Mouse (Mus musculus): ENCODE data around the gene Mettl3. TPM values are rescaled to one million over a fixed set of nuclear protein-coding genes. Genes with fewer than 3 reads are reported as not detected.
A peak's percentile ranks its signal among the peaks of the same experiment; 100 is the strongest.

Mettl3 gene
- 48.2 and 52.2 TPM in 2 replicates for polyA plus RNA-seq (2014; fragmentation: Nextera tagmentation; extraction: Ambion mirVana)

GRCm38 (mm10) chr14:52304644-52305271 lies at the start of gene Mettl3:
TSS of gene Mettl3 (minus strand) at chr14:52305128.
- H3K4me2 ChIP-seq = peak within 1 kb of the TSS; percentile 58
- H3K4me3 ChIP-seq (ENCODE audit: low read depth, low read length) = peak within 1 kb of the TSS; percentile 72
- ATAC-seq (ENCODE audit: low FRiP score) (peak; percentile 95), DNase-seq (ENCODE audit: low spot score, missing footprints) (peak; percentile 98)
- peaks cover 4% of the 10 kb centered on the region; the same call in 1 of the 2 replicates for H3K4me1 ChIP-seq (ENCODE audit: control insufficient read depth, insufficient read depth, low read length)
- under 1% methylated on average over 46 of the region's 46 CpGs for WGBS
- peaks cover 2% of the 10 kb centered on the region for H3K36me3 ChIP-seq (ENCODE audit: control insufficient read depth, insufficient read depth, low read length)
- H3K9me3 ChIP-seq (ENCODE audit: control insufficient read depth, low read length) = no peaks in the 10 kb centered on the region
- H3K27me3 ChIP-seq (ENCODE audit: control insufficient read depth, insufficient read depth, low read length) = no peaks in the 10 kb centered on the region
- peak within 1 kb of the TSS; percentile 82 for H3K9ac ChIP-seq (ENCODE audit: low read length)
- H3K27ac ChIP-seq (ENCODE audit: low read depth, low read length) = peak within 1 kb of the TSS; percentile 84

- Histone ChIP-seq H3K27me3 (ENCODE audit: control insufficient read depth, insufficient read depth, low read length) (no peaks in the 10 kb centered on the region), H3K36me3 (ENCODE audit: control insufficient read depth, insufficient read depth, low read length) (no peaks in the 10 kb centered on the region), H3K9ac (ENCODE audit: low read length) (no peak overlapping the region), H3K4me2 (no peak overlapping the region), H3K4me1 (ENCODE audit: control insufficient read depth, insufficient read depth, low read length) (no peaks in the 10 kb centered on the region), H3K27ac (ENCODE audit: low read depth, low read length) (no peak overlapping the region), H3K9me3 (ENCODE audit: control insufficient read depth, low read length) (no peaks in the 10 kb centered on the region; the same call in 1 of the 2 replicates), H3K4me3 (ENCODE audit: low read depth, low read length) (no peak overlapping the region)
- ATAC-seq (ENCODE audit: low FRiP score) (no peak), DNase-seq (ENCODE audit: low spot score, missing footprints) (no peak)
- WGBS = 79% methylated on average over 6 of the region's 6 CpGs
Observed at GRCm38 (mm10) chr14:52339512-52339852, 34.6 kb upstream of the Mettl3 start.

- no peak overlapping the region for H3K4me3 ChIP-seq (ENCODE audit: low read depth, low read length)
- no peaks in the 10 kb centered on the region for H3K36me3 ChIP-seq (ENCODE audit: control insufficient read depth, insufficient read depth, low read length)
- DNase-seq (ENCODE audit: low spot score, missing footprints) (peak; percentile 96), ATAC-seq (ENCODE audit: low FRiP score) (peak; percentile 53)
- H3K9me3 ChIP-seq (ENCODE audit: control insufficient read depth, low read length) = no peaks in the 10 kb centered on the region
- peak overlapping the region; percentile 34; the same call in 1 of the 2 replicates for H3K4me2 ChIP-seq
- H3K27ac ChIP-seq (ENCODE audit: low read depth, low read length) = no peak overlapping the region
- peak overlapping the region; percentile 7; the same call in 1 of the 2 replicates for H3K9ac ChIP-seq (ENCODE audit: low read length)
- H3K27me3 ChIP-seq (ENCODE audit: control insufficient read depth, insufficient read depth, low read length) = no peaks in the 10 kb centered on the region
- H3K4me1 ChIP-seq (ENCODE audit: control insufficient read depth, insufficient read depth, low read length) = no peaks in the 10 kb centered on the region
- WGBS = 31% methylated on average over 21 of the region's 21 CpGs
Observed at GRCm38 (mm10) chr14:52338751-52339511, 34.0 kb upstream of the Mettl3 start.

- H3K4me2 ChIP-seq = no peak overlapping the region
- peaks cover 27% of the 10 kb centered on the region for H3K4me1 ChIP-seq (ENCODE audit: control insufficient read depth, insufficient read depth, low read length)
- peak overlapping the region; percentile 62 for H3K27ac ChIP-seq (ENCODE audit: low read depth, low read length)
- H3K36me3 ChIP-seq (ENCODE audit: control insufficient read depth, insufficient read depth, low read length) = no peaks in the 10 kb centered on the region
- no peaks in the 10 kb centered on the region for H3K9me3 ChIP-seq (ENCODE audit: control insufficient read depth, low read length)
- H3K4me3 ChIP-seq (ENCODE audit: low read depth, low read length) = no peak overlapping the region
- no peak overlapping the region for H3K9ac ChIP-seq (ENCODE audit: low read length)
- DNase-seq (ENCODE audit: low spot score, missing footprints) = peak; percentile 87
- ATAC-seq (ENCODE audit: low FRiP score) = no peak
- H3K27me3 ChIP-seq (ENCODE audit: control insufficient read depth, insufficient read depth, low read length) = no peaks in the 10 kb centered on the region
- WGBS = 22% methylated on average over 3 of the region's 3 CpGs
Observed at GRCm38 (mm10) chr14:52332171-52332570, 27.2 kb upstream of the Mettl3 start.

- peak overlapping the region; percentile 22; the same call in 1 of the 2 replicates for H3K4me2 ChIP-seq
- 8% methylated on average over 4 of the region's 4 CpGs for WGBS
Observed at GRCm38 (mm10) chr14:52331069-52331750, 26.3 kb upstream of the Mettl3 start.

GRCm38 (mm10) chr14:52327910-52328812 lies 23.2 kb upstream of the Mettl3 start, which contains the start of gene Sall2:
TSS of gene Sall2 (minus strand) at chr14:52328762.
- peaks cover 41% of the 10 kb centered on the region for H3K4me1 ChIP-seq (ENCODE audit: control insufficient read depth, insufficient read depth, low read length)
- peak within 1 kb of the TSS; percentile 70 for H3K4me2 ChIP-seq
- H3K4me3 ChIP-seq (ENCODE audit: low read depth, low read length) = peak within 1 kb of the TSS; percentile 67
- peak within 1 kb of the TSS; percentile 96 for H3K27ac ChIP-seq (ENCODE audit: low read depth, low read length)
- H3K9me3 ChIP-seq (ENCODE audit: control insufficient read depth, low read length) = no peaks in the 10 kb centered on the region
- peak; percentile 64 for ATAC-seq (ENCODE audit: low FRiP score)
- H3K27me3 ChIP-seq (ENCODE audit: control insufficient read depth, insufficient read depth, low read length) = no peaks in the 10 kb centered on the region
- under 1% methylated on average over 26 of the region's 26 CpGs for WGBS
- peak within 1 kb of the TSS; percentile 84 for H3K9ac ChIP-seq (ENCODE audit: low read length)
- H3K36me3 ChIP-seq (ENCODE audit: control insufficient read depth, insufficient read depth, low read length) = no peaks in the 10 kb centered on the region
- DNase-seq (ENCODE audit: low spot score, missing footprints) = peak; percentile 96

More at GRCm38 (mm10) chr14:52331069-52331750, 26.3 kb upstream of the Mettl3 start:
- ATAC-seq (ENCODE audit: low FRiP score) = peak; percentile 43
- H3K36me3 ChIP-seq (ENCODE audit: control insufficient read depth, insufficient read depth, low read length) = no peaks in the 10 kb centered on the region
- peak overlapping the region; percentile 62 for H3K27ac ChIP-seq (ENCODE audit: low read depth, low read length)
- DNase-seq (ENCODE audit: low spot score, missing footprints) = peak; percentile 91
- no peak overlapping the region for H3K4me3 ChIP-seq (ENCODE audit: low read depth, low read length)
- H3K4me1 ChIP-seq (ENCODE audit: control insufficient read depth, insufficient read depth, low read length) = peaks cover 31% of the 10 kb centered on the region
- H3K27me3 ChIP-seq (ENCODE audit: control insufficient read depth, insufficient read depth, low read length) = no peaks in the 10 kb centered on the region
- no peaks in the 10 kb centered on the region for H3K9me3 ChIP-seq (ENCODE audit: control insufficient read depth, low read length)
- H3K9ac ChIP-seq (ENCODE audit: low read length) = peak overlapping the region; percentile 0; the same call in 1 of the 2 replicates

- peak overlapping the region; percentile 84 for H3K9ac ChIP-seq (ENCODE audit: low read length)
- H3K9me3 ChIP-seq (ENCODE audit: control insufficient read depth, low read length) = no peaks in the 10 kb centered on the region
- no peaks in the 10 kb centered on the region for H3K36me3 ChIP-seq (ENCODE audit: control insufficient read depth, insufficient read depth, low read length)
- H3K4me1 ChIP-seq (ENCODE audit: control insufficient read depth, insufficient read depth, low read length) = peaks cover 41% of the 10 kb centered on the region
- peak overlapping the region; percentile 96 for H3K27ac ChIP-seq (ENCODE audit: low read depth, low read length)
- under 1% methylated on average over 14 of the region's 14 CpGs for WGBS
- peak; percentile 95 for DNase-seq (ENCODE audit: low spot score, missing footprints)
- peak; percentile 74 for ATAC-seq (ENCODE audit: low FRiP score)
- peak overlapping the region; percentile 67 for H3K4me3 ChIP-seq (ENCODE audit: low read depth, low read length)
- H3K4me2 ChIP-seq = peak overlapping the region; percentile 70
- no peaks in the 10 kb centered on the region for H3K27me3 ChIP-seq (ENCODE audit: control insufficient read depth, insufficient read depth, low read length)
Observed at GRCm38 (mm10) chr14:52327375-52327901, 22.5 kb upstream of the Mettl3 start.

- peak overlapping the region; percentile 70 for H3K4me2 ChIP-seq
- ATAC-seq (ENCODE audit: low FRiP score) (peak; percentile 27), DNase-seq (ENCODE audit: low spot score, missing footprints) (peak; percentile 94)
- H3K9me3 ChIP-seq (ENCODE audit: control insufficient read depth, low read length) = no peaks in the 10 kb centered on the region
- no peaks in the 10 kb centered on the region for H3K36me3 ChIP-seq (ENCODE audit: control insufficient read depth, insufficient read depth, low read length)
- H3K27me3 ChIP-seq (ENCODE audit: control insufficient read depth, insufficient read depth, low read length) = no peaks in the 10 kb centered on the region
- peak overlapping the region; percentile 67 for H3K4me3 ChIP-seq (ENCODE audit: low read depth, low read length)
- H3K4me1 ChIP-seq (ENCODE audit: control insufficient read depth, insufficient read depth, low read length) = peaks cover 29% of the 10 kb centered on the region
- peak overlapping the region; percentile 17; the same call in 1 of the 2 replicates for H3K27ac ChIP-seq (ENCODE audit: low read depth, low read length)
- H3K9ac ChIP-seq (ENCODE audit: low read length) = peak overlapping the region; percentile 84
- WGBS = 3% methylated on average over 4 of the region's 4 CpGs
Observed at GRCm38 (mm10) chr14:52325890-52326289, 21.0 kb upstream of the Mettl3 start.

Data from midbrain, embryonic 11.5 days (tissue).